Mouse (Mus musculus) midbrain, embryonic 10.5 days (tissue): Measurements from ENCODE around the gene Glra4. TPM values are rescaled to one million over a fixed set of nuclear protein-coding genes. Genes with fewer than 3 reads are reported as not detected.

Experiments used
- DNase-seq: peaks from one replicate; pipeline ENCODE4 v3.0.0-alpha.2; 2017; ENCODE audit warnings: low spot score
- H3K27ac ChIP-seq: fragments of 300-500 bp; sonication (generic); replicated peaks from 2 replicates; pipeline ENCODE4 v1.5.1; 2016; ENCODE audit warnings: mild to moderate bottlenecking
- H3K27me3 ChIP-seq: fragments of 300-500 bp; sonication (generic); 2 replicates; pipeline ENCODE4 v1.6.1; 2016; ENCODE audit warnings: low read depth, mild to moderate bottlenecking; ENCODE audit not compliant: poor library complexity, severe bottlenecking
- H3K36me3 ChIP-seq: fragments of 300-500 bp; sonication (generic); 2 replicates; pipeline ENCODE4 v1.6.1; 2016; ENCODE audit warnings: mild to moderate bottlenecking, moderate library complexity
- H3K4me1 ChIP-seq: fragments of 300-500 bp; sonication (generic); 2 replicates; pipeline ENCODE4 v1.6.1; 2016
- H3K4me3 ChIP-seq: fragments of 300-500 bp; sonication (generic); 2 replicates; pipeline ENCODE4 v1.5.1; 2016; ENCODE audit warnings: mild to moderate bottlenecking, moderate library complexity
- H3K9me3 ChIP-seq: fragments of 300-500 bp; sonication (generic); replicated peaks from 2 replicates; pipeline ENCODE4 v1.6.1; 2016; ENCODE audit warnings: mild to moderate bottlenecking
- whole genome bisulfite sequencing: fragments of 180-500 bp; shearing (Covaris S2); methylation state at CpG from one replicate; pipeline ENCODE4 v1.1.7; 2016; 5-methylcytosine and 5-hydroxymethylcytosine counted together
- polyA plus RNA-seq: library from polyadenylated mRNA; unstranded; fragments of >200 nt; fragmentation: Nextera tagmentation; extraction: Ambion mirVana; gene quantifications from 2 replicates; pipeline ENCODE4 v1.2.1, GENCODE M21; 2016

Gene Glra4
- 0.11 and 0.14 TPM in 2 replicates for polyA plus RNA-seq

DNA sequence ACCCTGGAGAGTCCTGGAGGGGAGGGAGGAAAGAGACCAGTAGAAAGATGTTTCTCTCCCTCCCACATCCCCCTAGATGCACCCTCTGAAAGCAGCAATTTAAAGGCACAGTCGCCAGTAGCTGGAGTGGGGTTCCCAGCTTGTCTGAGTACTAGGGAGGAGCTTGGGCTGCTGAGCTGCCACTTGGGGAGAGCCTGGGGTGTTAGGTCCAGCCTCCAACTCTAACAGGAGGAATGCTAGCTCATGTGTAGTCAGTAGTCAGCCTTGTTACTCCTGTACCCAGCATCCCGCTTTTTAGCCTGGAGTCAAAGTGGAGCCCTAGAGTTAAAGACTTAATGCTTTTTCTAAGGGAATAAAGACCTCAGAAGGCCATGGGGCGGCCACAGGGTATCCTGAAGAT, at the start of gene Glra4:
TSS of gene Glra4 (minus strand) at position 101 of the 400 bp plus-strand sequence.
- no peak for DNase-seq
- H3K27ac ChIP-seq, result no peak within 1 kb of the TSS

DNA sequence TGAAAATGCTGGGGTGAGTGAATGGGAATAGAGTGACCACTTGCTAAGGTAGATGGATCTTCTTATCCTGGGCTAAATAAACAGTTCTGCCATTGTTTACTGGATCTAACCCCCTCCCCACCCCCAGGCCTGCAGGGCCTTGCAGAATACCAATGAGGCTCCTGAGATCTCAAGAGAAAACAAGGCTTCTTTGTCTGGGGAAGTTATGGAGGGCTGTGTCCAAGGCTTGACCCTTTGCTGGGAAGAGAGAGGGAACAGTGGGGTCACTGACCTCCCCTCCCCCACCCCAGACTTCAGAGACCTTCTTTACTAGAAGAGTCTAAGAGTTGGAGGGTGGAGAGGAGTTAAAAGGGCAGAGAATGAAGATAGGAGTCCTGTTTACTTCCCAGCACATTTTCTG, 48.7 kb upstream of the Glra4 start:
- Histone ChIP-seq H3K4me3 (no peak overlapping the region), H3K4me1 (peaks cover 21% of the 10 kb centered on the region), H3K36me3 (peaks cover 7% of the 10 kb centered on the region; the same call in 1 of the 2 replicates), H3K27me3 (peaks cover 76% of the 10 kb centered on the region), H3K27ac (0 out of 2 replicates have a peak overlapping the region, but pooled peaks have one; percentile 23), H3K9me3 (no peaks in the 10 kb centered on the region)
- DNase-seq, result peak; percentile 16

More for the DNA sequence above, at the start of gene Glra4:
- Histone ChIP-seq H3K36me3 (peaks cover 8% of the 10 kb centered on the region; the same call in 1 of the 2 replicates), H3K4me1 (no peaks in the 10 kb centered on the region), H3K9me3 (no peaks in the 10 kb centered on the region), H3K4me3 (no peak within 1 kb of the TSS), H3K27me3 (peaks cover 96% of the 10 kb centered on the region)
- 78% methylated on average over 3 of the region's 3 CpGs for WGBS

DNA sequence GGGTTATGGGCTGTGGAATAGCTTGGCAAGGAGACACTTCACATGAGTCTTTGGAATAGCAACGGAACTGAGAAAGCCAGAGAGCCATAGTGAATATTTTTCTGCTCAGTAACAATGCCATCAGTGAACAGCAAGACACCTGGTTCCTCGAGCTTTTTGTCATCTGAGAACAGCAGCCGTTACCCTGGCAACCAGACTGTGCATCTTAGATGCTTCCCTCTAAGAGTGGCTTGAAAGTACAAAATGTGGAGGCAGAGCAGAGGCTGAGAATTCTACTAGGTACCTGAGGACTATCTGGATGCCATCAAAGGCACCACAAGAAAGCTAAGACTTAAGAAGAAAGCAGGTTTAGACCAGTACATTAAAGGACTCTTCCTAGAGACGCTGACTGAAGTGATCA, 45.1 kb upstream of the Glra4 start:
- WGBS, result 67% methylated on average over 4 of the region's 4 CpGs
- H3K4me3 ChIP-seq, result no peak overlapping the region
- H3K27ac ChIP-seq, result no peak overlapping the region
- no peaks in the 10 kb centered on the region for H3K36me3 ChIP-seq
- H3K27me3 ChIP-seq, result peaks cover 76% of the 10 kb centered on the region
- no peak for DNase-seq
- no peaks in the 10 kb centered on the region for H3K9me3 ChIP-seq
- H3K4me1 ChIP-seq, result peaks cover 21% of the 10 kb centered on the region

DNA sequence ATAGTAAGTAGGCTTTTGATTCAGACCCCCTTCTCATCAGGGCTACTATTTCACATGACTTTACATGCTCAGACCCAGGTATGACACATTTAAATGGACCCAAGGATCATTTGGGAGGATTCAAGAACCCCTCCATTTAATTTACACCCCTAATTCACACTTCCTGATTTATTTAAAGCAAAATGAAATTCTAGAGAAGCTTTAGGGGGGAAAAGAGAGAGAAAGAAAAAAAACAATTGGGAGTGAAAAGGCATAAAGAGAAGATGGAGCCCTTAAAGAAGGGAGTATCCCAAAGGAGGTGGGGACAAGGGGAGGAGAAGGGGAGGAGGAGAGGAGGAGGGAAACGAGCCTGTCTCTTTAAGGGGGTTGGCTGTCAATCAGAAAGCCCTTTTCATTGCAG, 42.4 kb upstream of the Glra4 start, which contains the start of gene Plp1:
TSS of gene Plp1 (plus strand) at position 301 of the 400 bp plus-strand sequence.
- no peak for DNase-seq
- H3K9me3 ChIP-seq, result no peaks in the 10 kb centered on the region
- peaks cover 86% of the 10 kb centered on the region for H3K27me3 ChIP-seq
- H3K36me3 ChIP-seq, result no peaks in the 10 kb centered on the region
- no peak within 1 kb of the TSS for H3K27ac ChIP-seq
- H3K4me3 ChIP-seq, result peak within 1 kb of the TSS; percentile 2; the same call in 1 of the 2 replicates
- peaks cover 7% of the 10 kb centered on the region for H3K4me1 ChIP-seq
- WGBS, result 33% methylated on average over 1 of the region's 1 CpGs

DNA sequence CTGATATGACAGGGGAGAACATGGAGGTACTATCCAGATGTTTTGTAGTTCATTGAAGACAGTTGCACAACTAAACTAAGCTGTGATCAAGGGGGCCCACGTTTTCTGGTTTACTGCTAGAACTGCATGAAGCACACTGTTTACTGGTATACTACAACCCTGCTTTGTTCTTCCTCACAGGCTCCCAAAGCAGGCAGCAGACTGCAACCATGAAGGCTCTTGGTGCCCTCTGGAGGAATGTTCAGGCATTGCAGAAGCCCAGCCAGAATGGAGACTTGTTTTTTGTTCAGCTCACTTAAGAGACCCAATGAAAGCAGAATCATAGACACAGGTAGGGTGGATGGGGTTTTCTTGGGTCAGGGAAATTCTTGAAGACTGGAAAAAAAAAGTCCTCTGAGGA, 40.3 kb upstream of the Glra4 start:
- Histone ChIP-seq H3K27ac (peak overlapping the region; percentile 57), H3K4me1 (peaks cover 5% of the 10 kb centered on the region; the same call in 1 of the 2 replicates), H3K36me3 (no peaks in the 10 kb centered on the region), H3K4me3 (no peak overlapping the region), H3K9me3 (no peaks in the 10 kb centered on the region), H3K27me3 (peaks cover 81% of the 10 kb centered on the region)
- peak; percentile 68 for DNase-seq
- 30% methylated on average over 1 of the region's 1 CpGs for WGBS

DNA sequence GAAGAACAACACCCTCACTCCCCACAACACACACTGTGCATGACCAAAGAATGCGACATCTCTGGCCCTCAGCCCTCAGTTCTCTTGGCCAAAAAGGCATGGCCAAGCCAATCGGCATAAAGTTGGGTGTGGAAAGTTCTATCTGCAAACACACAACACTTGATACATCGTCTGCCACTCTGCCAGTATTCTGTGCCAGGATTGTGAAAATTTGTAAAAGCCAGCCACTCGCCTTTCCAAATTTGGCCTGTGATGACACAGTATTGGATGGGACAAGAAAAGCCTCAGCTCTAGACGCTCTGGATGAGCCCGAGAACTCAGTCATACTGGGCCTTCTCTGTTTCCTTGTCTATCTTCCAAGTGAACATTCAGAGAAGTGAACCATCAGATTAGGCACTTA, 39.8 kb upstream of the Glra4 start:
- Histone ChIP-seq H3K27ac (peak overlapping the region; percentile 57; the same call in 1 of the 2 replicates), H3K4me3 (no peak overlapping the region), H3K4me1 (peaks cover under 1% of the 10 kb centered on the region; the same call in 1 of the 2 replicates), H3K36me3 (no peaks in the 10 kb centered on the region), H3K9me3 (no peaks in the 10 kb centered on the region), H3K27me3 (peaks cover 77% of the 10 kb centered on the region)
- DNase-seq, result no peak
- WGBS, result 87% methylated on average over 6 of the region's 6 CpGs

DNA sequence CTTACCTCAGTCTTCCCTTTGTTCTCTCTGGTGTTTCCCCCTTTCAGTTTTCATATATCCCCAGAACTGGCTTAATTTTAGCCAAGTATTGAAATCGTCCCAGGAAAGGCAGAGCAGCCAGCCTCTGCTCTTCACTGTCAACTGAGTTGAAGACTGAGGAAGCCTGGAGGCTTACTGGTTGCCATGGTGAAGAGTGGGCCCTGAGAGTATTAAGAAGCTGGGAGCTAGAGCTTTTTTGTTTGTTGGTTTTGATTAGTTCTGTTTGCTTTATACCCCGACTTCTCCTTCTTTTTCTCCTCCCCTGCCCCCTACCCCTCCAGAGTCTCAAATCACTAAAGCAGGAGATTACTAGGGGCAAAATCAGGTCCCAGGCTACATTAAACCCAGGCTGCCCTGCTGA, 17.3 kb upstream of the Glra4 start:
- Histone ChIP-seq H3K4me1 (peaks cover 16% of the 10 kb centered on the region), H3K4me3 (no peak overlapping the region), H3K27me3 (peaks cover 85% of the 10 kb centered on the region), H3K36me3 (peaks cover 15% of the 10 kb centered on the region), H3K27ac (peak overlapping the region; percentile 55; the same call in 1 of the 2 replicates), H3K9me3 (no peaks in the 10 kb centered on the region)
- DNase-seq, result peak; percentile 28
- WGBS, result 21% methylated on average over 2 of the region's 2 CpGs

DNA sequence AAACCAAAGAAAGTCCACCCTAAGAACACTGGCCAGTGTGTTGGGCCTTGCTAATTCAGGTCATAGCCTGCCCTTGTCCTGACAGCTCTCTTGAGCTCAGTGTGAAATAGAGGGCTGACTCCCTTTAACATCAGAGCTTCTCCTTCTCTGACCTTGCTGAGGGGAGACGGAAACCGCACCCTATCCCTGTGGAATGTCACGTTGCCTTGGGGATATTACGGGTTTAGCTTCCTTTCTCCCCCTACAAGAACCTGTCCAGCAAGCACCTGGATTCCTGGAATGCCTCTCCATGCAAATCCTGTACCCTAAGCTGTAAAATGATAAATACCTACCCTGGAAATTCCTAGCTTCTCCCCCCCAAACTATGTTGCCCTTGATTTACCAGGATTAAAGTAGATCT, 9.5 kb upstream of the Glra4 start:
- peaks cover 72% of the 10 kb centered on the region for H3K27me3 ChIP-seq
- no peak for DNase-seq
- H3K4me3 ChIP-seq, result no peak overlapping the region
- H3K27ac ChIP-seq, result no peak overlapping the region
- no peaks in the 10 kb centered on the region for H3K4me1 ChIP-seq
- H3K9me3 ChIP-seq, result no peaks in the 10 kb centered on the region
- peaks cover 20% of the 10 kb centered on the region for H3K36me3 ChIP-seq
- WGBS, result 96% methylated on average over 4 of the region's 4 CpGs

DNA sequence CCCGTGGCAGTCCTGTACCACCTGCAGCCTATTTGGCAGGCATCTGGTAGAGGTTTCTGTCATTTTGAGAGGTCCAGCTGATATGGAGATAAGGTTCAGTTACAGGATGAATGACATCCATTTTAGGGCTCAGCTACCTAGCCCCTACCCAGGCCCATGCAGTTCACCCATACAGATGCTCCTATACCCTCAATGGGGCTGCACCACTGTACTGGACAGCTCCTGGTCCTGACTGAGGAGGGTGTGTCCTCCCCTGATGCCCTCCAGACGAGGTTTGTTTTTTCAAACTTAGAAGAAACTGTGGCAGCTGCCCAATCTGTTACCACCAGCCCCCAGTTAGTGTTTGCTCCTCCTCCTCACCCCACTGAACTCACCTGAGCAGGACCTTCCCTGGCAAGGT, 679 bp downstream of the Glra4 start:
- no peak overlapping the region for H3K4me3 ChIP-seq
- no peak overlapping the region for H3K27ac ChIP-seq
- no peak for DNase-seq
- H3K4me1 ChIP-seq, result no peaks in the 10 kb centered on the region
- H3K9me3 ChIP-seq, result no peaks in the 10 kb centered on the region
- peaks cover 15% of the 10 kb centered on the region for H3K36me3 ChIP-seq
- peaks cover 95% of the 10 kb centered on the region for H3K27me3 ChIP-seq
- WGBS, result 70% methylated on average over 2 of the region's 2 CpGs

DNA sequence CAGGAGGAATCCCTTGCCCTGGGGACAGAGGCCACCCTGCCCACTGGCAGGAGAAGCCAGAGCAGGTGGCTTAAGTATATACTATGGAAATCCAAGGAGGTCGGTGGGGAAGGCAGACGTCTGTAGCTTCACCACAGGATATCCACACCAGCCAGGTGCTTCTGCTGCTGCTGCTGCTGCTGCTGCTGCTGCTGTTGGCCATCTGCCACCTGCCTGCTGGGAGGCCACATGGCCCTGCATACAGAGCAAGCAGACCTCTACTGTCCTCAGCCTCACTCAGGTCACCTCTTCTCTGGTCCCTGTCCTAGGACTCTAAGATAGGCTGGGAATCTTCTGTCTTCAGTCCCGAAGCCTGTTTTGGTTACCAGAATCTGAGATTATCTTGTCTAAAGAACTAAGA, 1.9 kb downstream of the Glra4 start:
- Histone ChIP-seq H3K4me3 (no peak overlapping the region), H3K36me3 (peaks cover 15% of the 10 kb centered on the region), H3K27ac (no peak overlapping the region), H3K9me3 (no peaks in the 10 kb centered on the region), H3K4me1 (no peaks in the 10 kb centered on the region), H3K27me3 (peaks cover 88% of the 10 kb centered on the region)
- DNase-seq, result no peak
- 80% methylated on average over 3 of the region's 3 CpGs for WGBS

DNA sequence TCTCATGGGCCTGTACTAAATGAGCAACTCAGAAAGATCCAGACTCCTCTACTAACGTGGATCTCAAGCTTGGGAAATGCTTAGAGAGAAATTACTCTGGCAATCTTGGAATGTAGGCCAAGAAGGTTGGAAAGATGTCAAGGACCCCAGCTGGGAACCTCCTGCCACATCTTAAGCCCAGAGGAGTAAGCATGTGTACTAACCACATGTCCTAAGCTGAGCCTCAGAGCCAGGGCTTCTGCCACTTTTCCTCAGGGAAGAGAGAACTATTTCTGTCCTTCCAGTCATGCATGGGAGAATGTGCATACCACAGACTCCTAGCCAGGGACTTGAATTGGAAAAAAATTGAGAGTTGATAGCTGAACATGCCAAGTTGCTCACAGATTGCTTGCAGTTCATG, 6.9 kb downstream of the Glra4 start:
- H3K9me3 ChIP-seq, result no peaks in the 10 kb centered on the region
- no peak for DNase-seq
- peaks cover 48% of the 10 kb centered on the region for H3K27me3 ChIP-seq
- H3K4me3 ChIP-seq, result no peak overlapping the region
- H3K27ac ChIP-seq, result no peak overlapping the region
- H3K36me3 ChIP-seq, result peaks cover 13% of the 10 kb centered on the region
- no peaks in the 10 kb centered on the region for H3K4me1 ChIP-seq
- WGBS, result 87% methylated on average over 1 of the region's 1 CpGs

DNA sequence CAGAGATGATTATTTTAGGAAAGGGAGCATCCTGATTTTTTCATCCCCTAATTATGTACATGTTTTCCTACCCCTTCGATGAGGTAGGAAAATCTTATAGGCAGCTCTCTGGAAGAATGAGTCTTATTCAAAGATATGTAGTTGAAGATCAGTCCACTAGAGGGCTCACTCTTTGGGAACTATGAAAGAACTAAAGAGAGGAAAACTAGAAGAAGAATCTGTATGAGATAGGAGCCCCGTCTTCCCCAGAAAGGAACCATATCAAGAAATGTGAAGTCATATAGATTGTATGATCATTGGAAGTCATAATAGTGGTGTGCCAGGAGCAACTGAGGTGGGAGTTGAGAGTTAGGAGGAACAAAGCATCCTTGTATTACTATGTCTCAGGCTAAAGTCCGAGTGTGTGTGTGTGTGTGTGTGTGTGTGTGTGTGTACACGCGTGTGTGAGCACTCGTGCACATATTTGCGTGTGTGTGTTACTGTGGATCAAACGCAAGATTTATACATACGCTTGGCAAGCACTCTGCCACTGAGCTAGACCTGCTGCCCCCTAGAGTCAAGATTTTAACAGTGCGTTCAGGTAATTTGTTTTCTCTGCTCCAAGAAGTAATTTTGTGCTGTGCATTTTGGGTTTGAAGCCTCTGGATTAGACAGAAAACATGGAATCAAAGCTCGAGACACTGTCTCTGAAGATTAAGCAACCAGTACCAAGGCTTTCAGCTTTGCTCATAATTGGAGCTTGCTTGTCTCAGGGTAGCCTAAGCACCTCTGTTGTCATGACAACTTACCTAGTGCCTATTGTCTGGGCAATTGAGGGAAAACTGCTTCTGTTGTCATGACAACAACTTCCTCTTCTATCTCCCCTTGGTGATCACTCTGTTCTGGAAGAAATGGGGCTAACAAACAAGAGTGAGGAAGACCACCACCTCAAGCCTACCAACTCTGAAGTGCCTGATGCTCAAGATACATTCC, 18.6 kb downstream of the Glra4 start:
- no peak for DNase-seq
- Histone ChIP-seq H3K27me3 (peaks cover 16% of the 10 kb centered on the region), H3K4me1 (no peaks in the 10 kb centered on the region), H3K36me3 (peaks cover 34% of the 10 kb centered on the region), H3K27ac (no peak overlapping the region), H3K9me3 (no peaks in the 10 kb centered on the region), H3K4me3 (no peak overlapping the region)
- 73% methylated on average over 11 of the region's 11 CpGs for WGBS

DNA sequence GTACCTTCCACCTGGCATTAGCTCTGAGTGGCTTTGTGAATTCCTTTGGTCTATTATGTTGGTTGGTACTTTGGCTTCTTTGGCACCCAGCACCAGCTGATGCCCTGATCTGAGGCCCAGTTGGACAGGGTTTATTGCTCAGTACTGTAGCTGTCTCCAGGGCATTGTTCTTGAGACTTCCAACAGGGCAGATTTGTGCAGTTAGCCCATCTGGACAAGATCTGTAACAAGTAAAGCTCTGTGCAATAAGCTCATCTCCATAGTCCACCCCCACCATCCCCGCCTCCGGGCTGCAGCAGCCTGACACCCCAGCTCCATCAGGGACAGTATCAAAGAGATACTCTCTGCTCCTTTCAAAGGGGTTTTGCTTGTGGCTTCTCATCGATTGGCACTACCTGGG, 24.5 kb downstream of the Glra4 start:
- no peak for DNase-seq
- H3K36me3 ChIP-seq, result peaks cover 33% of the 10 kb centered on the region
- no peak overlapping the region for H3K4me3 ChIP-seq
- H3K4me1 ChIP-seq, result no peaks in the 10 kb centered on the region
- 98% methylated on average over 3 of the region's 3 CpGs for WGBS
- H3K27ac ChIP-seq, result no peak overlapping the region
- H3K27me3 ChIP-seq, result peaks cover 21% of the 10 kb centered on the region
- no peaks in the 10 kb centered on the region for H3K9me3 ChIP-seq
